Mouse (Mus musculus) ES-E14 (cell line): ENCODE results near the gene Vps54. TPM values are rescaled to one million over a fixed set of nuclear protein-coding genes. Genes with fewer than 3 reads are reported as not detected.

Source experiments
- DNase-seq: peaks from one replicate; pipeline ENCODE4 v3.0.0-alpha.2; 2013; ENCODE audit warnings: low read depth, low spot score
- H3K27ac ChIP-seq: 2 replicates; pipeline ENCODE4 v1.5.1; 2012; ENCODE audit warnings: low read depth, mild to moderate bottlenecking, low read length, moderate library complexity, mixed read lengths; ENCODE audit not compliant: poor library complexity, insufficient read depth, severe bottlenecking
- H3K36me3 ChIP-seq: 2 replicates; pipeline ENCODE4 v1.6.1; 2012; ENCODE audit warnings: mild to moderate bottlenecking, low read length, moderate library complexity, mixed read lengths; ENCODE audit not compliant: control insufficient read depth, poor library complexity, insufficient read depth, severe bottlenecking
- H3K4me1 ChIP-seq, 2 experiments: fragments of 150-350 bp in 1 of 2; sonication (generic) in 1 of 2; 2 replicates each; pipeline ENCODE4 v1.6.1; 2012; ENCODE audit warnings: low read length in 2 of 2, mild to moderate bottlenecking in 1 of 2, mixed read lengths in 1 of 2; ENCODE audit not compliant: control insufficient read depth in 2 of 2, insufficient read depth in 2 of 2, poor library complexity in 1 of 2
- H3K4me3 ChIP-seq, 2 experiments: fragments of 150-350 bp in 1 of 2; sonication (generic) in 1 of 2; 2 replicates each; pipeline ENCODE4 v1.5.1; 2012; ENCODE audit warnings: low read length in 2 of 2, low read depth in 1 of 2, mild to moderate bottlenecking in 1 of 2, mixed read lengths in 1 of 2; ENCODE audit not compliant: insufficient read depth in 1 of 2, poor library complexity in 1 of 2, severe bottlenecking in 1 of 2
- H3K9ac ChIP-seq: 2 replicates; pipeline ENCODE4 v1.6.1; 2012; ENCODE audit warnings: low read depth, mild to moderate bottlenecking, low read length, mixed read lengths; ENCODE audit not compliant: poor library complexity, insufficient read depth, severe bottlenecking
- H3K9me3 ChIP-seq: fragments of 150-350 bp; sonication (generic); 2 replicates; pipeline ENCODE4 v1.6.1; 2012; ENCODE audit warnings: low read depth, mild to moderate bottlenecking, low read length; ENCODE audit not compliant: control insufficient read depth, insufficient read depth
- CHD2 ChIP-seq: IDR thresholded peaks from 2 replicates; pipeline ENCODE4 v1.6.1; 2014; ENCODE audit warnings: mild to moderate bottlenecking, low read depth, low read length, inconsistent platforms
- HCFC1 ChIP-seq: IDR thresholded peaks from 2 replicates; pipeline ENCODE4 v1.6.1; 2012; ENCODE audit warnings: low read length, inconsistent platforms, borderline replicate concordance; ENCODE audit not compliant: insufficient read depth
- MAFK ChIP-seq: IDR thresholded peaks from 2 replicates; pipeline ENCODE4 v1.6.1; 2014; ENCODE audit warnings: mild to moderate bottlenecking, low read depth, low read length, inconsistent platforms; ENCODE audit not compliant: insufficient read depth
- ZC3H11A ChIP-seq: IDR thresholded peaks from 2 replicates; pipeline ENCODE4 v1.6.1; 2012; ENCODE audit warnings: low read depth, mild to moderate bottlenecking, inconsistent platforms, low read length, borderline replicate concordance
- ZNF384 ChIP-seq: IDR thresholded peaks from 2 replicates; pipeline ENCODE4 v1.6.1; 2012; ENCODE audit warnings: low read depth, low read length, inconsistent platforms
- in situ Hi-C, 2 experiments: fragments of 600-800 bp; cut with MboI; formaldehyde crosslinking; loops; one replicate each; pipeline ENCODE4 v1.15.1; 2025; ENCODE audit warnings: low sequenced_read_pairs in 2 of 2, inconsistent platforms in 1 of 2; ENCODE audit not compliant: unreplicated experiment in 2 of 2
- total RNA-seq: library from RNA; depleted of rRNA; stranded (reverse); fragments of 300-350 nt; gene quantifications from 2 replicates; pipeline ENCODE4 v1.2.3, GENCODE M21; 2012

The Vps54 gene
- total RNA-seq, 1 experiment: 61.4 TPM

- Histone ChIP-seq H3K36me3 (no peaks in the 10 kb centered on the region), H3K9ac (no peak overlapping the region), H3K4me3 (no peak overlapping the region), H3K4me1 (no peaks in the 10 kb centered on the region), H3K9me3 (no peaks in the 10 kb centered on the region), H3K27ac (no peak overlapping the region)
- DNase-seq: no peak
- TF ChIP-seq HCFC1 (no peak), MAFK (no peak), ZNF384 (no peak), CHD2 (no peak), ZC3H11A (no peak)
- in situ Hi-C loops: no loop called here
Measured at GRCm38 (mm10) chr11:21222606-21223207, 16.4 kb upstream of the Vps54 start.

- Histone ChIP-seq H3K27ac (no peak overlapping the region), H3K9ac (no peak overlapping the region), H3K9me3 (no peaks in the 10 kb centered on the region), H3K4me3 (no peak overlapping the region), H3K4me1 (no peaks in the 10 kb centered on the region), H3K36me3 (no peaks in the 10 kb centered on the region)
- TF ChIP-seq CHD2 (no peak), ZC3H11A (no peak), MAFK (no peak), HCFC1 (no peak), ZNF384 (no peak)
- in situ Hi-C loops: no loop called here
- DNase-seq: no peak
Measured at GRCm38 (mm10) chr11:21223539-21223938, 15.5 kb upstream of the Vps54 start.

GRCm38 (mm10) chr11:21224041-21224440 lies 15.0 kb upstream of the Vps54 start:
- Histone ChIP-seq H3K4me1 (no peaks in the 10 kb centered on the region), H3K27ac (no peak overlapping the region), H3K36me3 (no peaks in the 10 kb centered on the region), H3K9ac (no peak overlapping the region), H3K4me3 (no peak overlapping the region), H3K9me3 (no peaks in the 10 kb centered on the region)
- in situ Hi-C loops: no loop called here
- TF ChIP-seq HCFC1: no peak
- no peak for DNase-seq

GRCm38 (mm10) chr11:21224446-21224845 lies 14.6 kb upstream of the Vps54 start:
- no peaks in the 10 kb centered on the region for H3K36me3 ChIP-seq
- H3K9ac ChIP-seq: no peak overlapping the region
- DNase-seq: no peak
- no peak overlapping the region for H3K27ac ChIP-seq
- H3K4me1 ChIP-seq: no peaks in the 10 kb centered on the region
- H3K9me3 ChIP-seq: no peaks in the 10 kb centered on the region
- TF ChIP-seq HCFC1 (no peak), CHD2 (no peak), ZC3H11A (no peak), MAFK (no peak)
- no peak overlapping the region for H3K4me3 ChIP-seq
- in situ Hi-C loops: no loop called here

GRCm38 (mm10) chr11:21224983-21225382 lies 14.1 kb upstream of the Vps54 start:
- no peak overlapping the region for H3K4me3 ChIP-seq
- TF ChIP-seq MAFK: no peak
- no peak for TF ChIP-seq ZNF384
- no peak for TF ChIP-seq HCFC1
- TF ChIP-seq ZC3H11A: no peak
- no peak for TF ChIP-seq CHD2
- in situ Hi-C loops: no loop called here
- no peaks in the 10 kb centered on the region for H3K9me3 ChIP-seq
- DNase-seq: no peak
- H3K36me3 ChIP-seq: no peaks in the 10 kb centered on the region
- no peak overlapping the region for H3K9ac ChIP-seq
- no peak overlapping the region for H3K27ac ChIP-seq
- H3K4me1 ChIP-seq: no peaks in the 10 kb centered on the region
